Mouse (Mus musculus) neural tube, embryonic 11.5 days (tissue): ENCODE results near the gene Olfr1246. TPM values are rescaled to one million over a fixed set of nuclear protein-coding genes. Genes with fewer than 3 reads are reported as not detected.

Experiments
- polyA plus RNA-seq: library from polyadenylated mRNA; unstranded; fragments of >200 nt; fragmentation: Nextera tagmentation; extraction: Ambion mirVana; gene quantifications from 2 replicates; pipeline ENCODE4 v1.2.1, GENCODE M21; 2014

Olfr1246 gene
- polyA plus RNA-seq, 1 experiment from 2014 or later: not detected

Other genes starting within 250 kb of the Olfr1246 start
- gene Olfr1234, start 228.3 kb downstream of the Olfr1246 start, polyA plus RNA-seq: not detected in 2 replicates
- gene Olfr1238, start 183.5 kb downstream of the Olfr1246 start, polyA plus RNA-seq: not detected in 2 replicates
- not detected in 2 replicates for gene Olfr1239, start 172.8 kb downstream of the Olfr1246 start, polyA plus RNA-seq
- not detected in 2 replicates for gene Olfr1240, start 150.2 kb downstream of the Olfr1246 start, polyA plus RNA-seq
- gene Olfr1241, start 106.0 kb downstream of the Olfr1246 start, polyA plus RNA-seq: not detected in 2 replicates
- not detected in 2 replicates for gene Olfr1242, start 94.8 kb downstream of the Olfr1246 start, polyA plus RNA-seq
- gene Olfr1243, start 61.7 kb downstream of the Olfr1246 start, polyA plus RNA-seq: not detected in 2 replicates
- gene Olfr1245, start 14.7 kb downstream of the Olfr1246 start, polyA plus RNA-seq: not detected in 2 replicates
- gene Olfr1247, start 21.0 kb upstream of the Olfr1246 start, polyA plus RNA-seq: not detected in 2 replicates
- not detected in 2 replicates for gene Olfr1248, start 25.1 kb upstream of the Olfr1246 start, polyA plus RNA-seq
- gene Olfr1249, start 41.8 kb upstream of the Olfr1246 start, polyA plus RNA-seq: not detected in 2 replicates
- gene Olfr1250, start 68.3 kb upstream of the Olfr1246 start, polyA plus RNA-seq: not detected in 2 replicates
- gene Olfr1251, start 78.8 kb upstream of the Olfr1246 start, polyA plus RNA-seq: not detected in 2 replicates
- gene Olfr1252, start 131.9 kb upstream of the Olfr1246 start, polyA plus RNA-seq: not detected in 2 replicates
- gene Olfr1253, start 163.9 kb upstream of the Olfr1246 start, polyA plus RNA-seq: not detected in 2 replicates
- not detected in 2 replicates for gene Olfr1254, start 200.5 kb upstream of the Olfr1246 start, polyA plus RNA-seq
- not detected in 2 replicates for gene Olfr1255, start 218.9 kb upstream of the Olfr1246 start, polyA plus RNA-seq
- not detected in 2 replicates for gene Olfr1256, start 248.4 kb upstream of the Olfr1246 start, polyA plus RNA-seq